Mouse (Mus musculus): ENCODE measurements around the gene Zfp934.
"Not testable (repeated sequence)": the region's sequence is repeated elsewhere in the genome, so short reads cannot be mapped to it uniquely, and the experiment has no call there.

The Zfp934 gene

DNA sequence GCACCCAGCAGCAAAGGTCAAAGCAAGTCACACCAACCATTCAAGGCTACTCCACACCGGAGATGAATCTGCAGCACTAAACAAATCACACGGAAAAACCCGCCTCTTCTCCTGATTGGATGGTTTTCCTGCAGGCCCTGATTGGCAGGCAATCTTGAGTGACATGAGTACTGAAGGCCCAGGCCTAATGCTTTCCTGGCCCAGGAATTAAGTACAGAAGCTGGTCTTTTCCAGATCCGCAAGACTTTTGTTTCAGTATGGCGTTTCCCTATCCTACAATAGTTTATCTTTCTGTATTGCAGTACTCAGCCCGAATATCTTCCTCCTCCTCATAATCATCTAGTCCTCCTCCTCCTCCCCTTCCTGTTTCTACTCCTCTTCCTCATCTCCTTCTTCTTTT is at the start of gene Zfp934:
Gene Zfp934, minus strand, starts transcription at position 101 of the 400 bp plus-strand sequence.
- not testable (repeated sequence) for DNase-seq

DNA sequence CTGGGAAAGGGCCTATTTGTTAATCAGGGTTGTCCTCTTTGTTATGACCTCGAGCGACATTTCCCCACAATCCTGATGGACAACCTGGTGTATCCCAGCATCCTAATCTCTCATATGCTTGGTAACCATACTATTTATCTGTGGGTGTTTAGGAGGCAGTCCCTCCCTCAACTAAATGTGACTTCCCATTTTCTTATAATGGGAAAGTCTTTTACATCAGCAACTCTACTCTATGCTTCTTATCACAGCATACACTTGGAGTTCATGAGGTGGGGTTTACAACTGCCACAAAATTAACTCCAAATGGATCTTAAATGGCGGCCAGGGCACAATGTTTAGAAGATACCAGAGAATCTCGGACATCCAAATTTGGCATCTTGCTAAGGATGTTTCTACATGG is 46.5 kb upstream of the Zfp934 start:
- DNase-seq, result not testable (repeated sequence)

DNA sequence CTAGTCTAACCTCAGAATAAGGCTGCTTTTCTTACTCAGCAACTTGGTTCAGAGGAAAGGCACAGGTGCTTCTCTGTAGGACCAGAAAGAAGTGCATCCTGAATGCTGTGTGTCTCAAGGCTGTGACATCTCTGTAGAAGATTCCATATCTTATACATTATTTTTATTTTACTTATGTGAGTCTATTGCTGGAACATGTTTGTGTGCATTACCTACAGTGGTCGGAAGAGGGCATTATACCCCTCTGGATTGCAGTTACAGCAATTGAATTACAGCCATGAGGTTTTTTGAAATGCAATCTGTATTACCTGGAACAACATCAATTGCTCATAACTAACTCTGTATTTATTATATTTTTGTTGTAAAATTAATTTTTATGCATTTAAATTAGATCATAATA is 9.3 kb downstream of the Zfp934 start:
- DNase-seq, result not testable (repeated sequence)

DNA sequence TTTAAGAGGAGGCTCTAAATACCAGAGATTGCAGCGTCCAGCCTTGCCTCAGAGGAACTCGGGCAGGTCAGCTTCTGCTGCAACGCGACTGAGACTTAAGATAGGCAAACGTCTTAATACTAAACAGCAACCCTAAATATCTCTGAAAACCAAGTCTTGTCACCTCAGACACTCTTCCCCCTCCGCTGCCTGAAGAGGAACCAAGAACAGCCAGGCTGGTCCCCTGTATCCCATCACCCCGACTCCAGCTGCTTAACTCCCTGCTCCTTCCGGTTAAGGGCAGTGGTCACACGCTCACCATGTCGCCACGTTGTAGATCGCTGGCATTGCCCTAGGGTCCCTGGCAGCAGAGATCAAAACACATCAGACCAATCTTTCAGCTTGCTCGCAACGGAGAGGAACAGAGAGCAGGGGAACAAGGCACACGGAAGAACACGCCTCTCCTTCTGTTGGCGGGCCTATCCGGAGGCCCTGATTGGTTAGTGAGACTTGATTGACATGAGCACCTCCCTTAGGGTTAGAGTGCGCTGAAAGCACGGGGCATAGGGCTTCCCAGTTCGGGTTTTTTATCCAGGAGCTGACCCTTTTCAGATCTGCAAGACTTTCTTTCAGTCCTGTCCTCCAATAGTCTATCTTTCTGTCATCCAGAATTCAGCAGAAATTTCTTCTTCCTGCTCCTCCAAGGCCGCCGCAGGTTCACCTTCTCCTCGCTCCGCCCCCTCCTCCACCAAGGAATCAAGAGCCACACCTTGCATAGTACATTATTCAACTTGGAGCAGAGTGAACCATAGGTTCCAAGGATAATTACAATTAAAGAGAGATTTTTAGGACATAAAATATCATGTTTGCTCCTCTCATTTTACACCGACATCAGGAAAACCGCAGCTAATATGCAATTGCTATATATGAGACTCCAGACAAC is 12.5 kb downstream of the Zfp934 start, which contains the start of gene Zfp935:
Gene Zfp935, minus strand, starts transcription at position 323 of the 922 bp plus-strand sequence.
- DNase-seq, result peak; percentile 60

DNA sequence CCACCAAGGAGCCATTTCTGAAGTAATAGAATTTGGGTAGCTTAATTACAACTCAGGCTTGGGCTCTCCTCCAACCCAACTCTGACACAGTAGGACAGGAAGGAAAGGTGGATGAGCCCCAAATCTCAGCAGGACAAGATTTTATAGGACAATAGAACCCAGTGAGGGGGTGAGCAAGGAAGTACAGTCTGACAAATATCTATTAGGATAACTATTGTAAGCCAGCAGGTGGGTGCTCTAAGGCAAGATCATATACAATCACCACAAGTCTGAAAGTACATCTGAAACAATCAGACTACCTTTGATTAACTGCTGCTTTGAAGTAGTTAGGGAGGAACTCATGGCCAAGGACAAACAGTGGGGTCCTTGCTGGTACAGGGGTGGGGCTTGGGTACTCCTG is 40.9 kb downstream of the Zfp934 start:
- not testable (repeated sequence) for DNase-seq

DNA sequence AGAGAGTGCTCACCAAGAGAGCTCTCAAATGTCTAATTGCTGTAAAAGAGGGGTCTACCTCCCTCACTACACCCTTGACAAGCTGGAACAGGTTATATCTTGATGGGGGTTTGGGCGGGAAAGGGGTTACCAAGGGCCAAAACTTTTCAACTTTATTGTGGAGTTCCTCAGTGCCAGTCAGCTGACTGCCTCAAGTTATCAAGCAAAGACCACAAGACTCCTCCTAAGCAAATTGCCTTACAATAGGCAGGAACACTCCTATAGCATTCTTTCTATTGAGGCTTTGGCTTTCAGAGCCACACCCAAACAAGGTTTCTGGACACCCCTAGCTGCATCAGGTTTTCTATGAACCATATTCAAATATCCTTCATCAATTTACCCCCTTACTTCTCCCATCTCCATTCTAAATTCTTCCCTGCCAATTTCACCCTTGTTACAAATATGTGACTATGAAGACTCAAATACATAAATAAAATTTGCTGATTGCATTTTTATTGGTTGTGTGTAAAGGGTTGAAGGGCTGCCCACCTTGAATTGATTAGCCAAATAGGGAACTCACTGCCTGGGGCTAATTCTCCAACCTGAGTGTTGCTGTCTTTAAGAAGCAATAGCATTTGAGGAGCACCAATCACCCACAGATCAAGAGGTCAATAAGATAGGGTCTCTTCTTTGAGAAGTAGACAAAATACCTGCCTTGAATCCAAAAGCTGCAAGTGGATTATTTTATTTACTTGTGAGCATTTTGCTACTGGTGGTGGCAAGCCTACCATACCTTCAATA is 60.2 kb downstream of the Zfp934 start:
- not testable (repeated sequence) for DNase-seq

DNA sequence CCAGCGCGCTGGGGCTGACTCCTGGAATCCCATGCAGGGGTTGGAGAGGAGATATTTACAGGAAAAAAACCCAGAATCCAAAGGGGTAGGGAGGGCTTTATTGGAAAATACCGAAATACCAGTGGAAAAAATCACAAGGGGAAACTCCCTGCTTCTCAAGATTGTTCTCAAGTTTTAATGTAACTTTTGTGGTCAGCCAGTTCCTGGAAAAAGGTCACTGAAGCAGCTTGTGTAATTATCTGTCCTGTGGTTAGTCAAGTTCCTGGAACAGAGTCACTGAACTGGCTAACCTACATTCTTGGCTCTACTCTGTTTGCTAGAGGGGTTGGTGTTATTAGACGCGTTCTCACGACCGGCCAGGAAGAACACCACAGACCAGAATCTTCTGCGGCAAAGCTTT is 98.3 kb downstream of the Zfp934 start:
- not testable (repeated sequence) for DNase-seq

DNA sequence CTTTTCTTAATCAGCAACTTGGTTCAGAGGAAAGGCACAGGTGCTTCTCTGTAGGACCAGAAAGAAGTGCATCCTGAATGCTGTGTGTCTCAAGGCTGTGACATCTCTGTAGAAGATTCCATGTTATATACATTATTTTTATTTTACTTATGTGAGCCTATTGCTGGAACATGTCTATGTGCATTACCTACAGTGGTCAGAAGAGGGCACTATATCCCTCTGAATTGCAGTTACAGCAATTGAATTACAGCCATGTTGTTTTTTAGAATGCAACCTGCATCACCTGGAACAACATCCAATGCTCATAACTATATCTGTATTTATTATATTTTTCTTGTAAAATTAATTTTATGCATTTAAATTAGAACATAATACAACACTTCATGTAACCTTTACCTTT is 101.1 kb downstream of the Zfp934 start:
- DNase-seq, result not testable (repeated sequence)

DNA sequence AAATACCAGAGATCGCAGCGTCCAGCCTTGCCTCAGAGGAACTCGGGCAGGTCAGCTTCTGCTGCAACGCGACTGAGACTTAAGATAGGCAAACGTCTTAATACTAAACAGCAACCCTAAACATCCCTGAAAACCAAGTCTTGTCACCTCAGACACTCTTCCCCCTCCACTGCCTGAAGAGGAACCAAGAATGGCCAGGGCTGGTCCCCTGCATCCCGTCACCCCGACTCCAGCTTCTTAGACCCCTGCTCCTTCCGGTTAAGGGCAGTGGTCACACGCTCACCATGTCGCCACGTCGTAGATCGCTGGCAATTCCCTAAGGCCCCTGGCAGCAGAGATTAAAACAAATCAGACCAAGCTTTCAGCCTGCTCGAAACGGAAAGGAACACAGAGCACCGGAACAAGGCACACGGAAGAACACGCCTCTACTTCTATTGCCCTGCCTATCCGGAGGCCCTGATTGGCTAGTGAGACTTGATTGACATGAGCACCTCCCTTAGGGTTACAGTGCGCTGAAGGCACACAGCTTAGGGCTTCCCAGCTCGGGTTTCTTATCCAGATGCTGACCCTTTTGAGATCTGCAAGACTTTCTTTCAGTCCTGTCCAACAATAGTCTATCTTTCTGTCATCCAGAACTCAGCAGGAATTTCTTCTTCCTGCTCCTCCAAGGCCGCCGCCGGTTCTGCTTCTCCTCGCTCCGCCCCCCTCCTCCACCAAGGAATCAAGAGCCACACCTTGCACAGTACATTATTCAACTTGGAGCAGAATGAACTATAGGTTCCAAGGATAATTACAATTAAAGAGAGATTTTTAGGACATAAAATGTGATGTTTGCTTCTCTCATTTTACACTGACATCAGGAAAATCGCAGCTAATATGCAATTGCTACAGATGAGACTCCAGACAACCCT is 104.3 kb downstream of the Zfp934 start, which contains the start of gene Gm49359:
Gene Gm49359, minus strand, starts transcription at position 409 of the 911 bp plus-strand sequence.
- peak; percentile 85 for DNase-seq
